9 mouse cellular contexts compared by ENCODE assay signal in genomic region chr4:123624438-123624837, GRCm38 (mm10). TPM values are rescaled to one million over a fixed set of nuclear protein-coding genes. Genes with fewer than 3 reads are reported as not detected.
A peak's percentile ranks its signal among the peaks of the same experiment; 100 is the strongest.
DNase-seq lines count a peak whose midpoint lies in the region; ATAC-seq lines count a peak whose summit lies in the region.
"Had no signal": no experiment of that assay in that cellular context is flagged by ENCODE, and none has a peak within 500 bp of the region (broad histone marks: within the 10 kb centered on the region; RNA-seq: fewer than 3 reads in every experiment).

No protein-coding gene starts in this region.

- H3K4me2 ChIP-seq in limb, embryonic 12.5 days = no peak overlapping the region

- H3K9me3 ChIP-seq in limb, embryonic 12.5 days = no peaks in the 10 kb centered on the region
- no peaks in the 10 kb centered on the region for H3K9me3 ChIP-seq in limb, embryonic 10.5 days (replicated peaks)

- H3K4me3 ChIP-seq in limb, embryonic 12.5 days (replicated peaks) = no peak overlapping the region
- no peak overlapping the region for H3K4me3 ChIP-seq in limb, embryonic 10.5 days

- ATAC-seq in limb, embryonic 12.5 days (ENCODE audit: insufficient number of reproducible peaks, insufficient read depth, low FRiP score, low TSS enrichment, low read depth) = no peak
- ATAC-seq in activated CD4-positive, CD25-positive, alpha-beta regulatory T cell, adult 4 months = no peak

- peaks cover 19% of the 10 kb centered on the region for H3K4me1 ChIP-seq in limb, embryonic 12.5 days (replicated peaks)
- H3K4me1 ChIP-seq in limb, embryonic 10.5 days = peaks cover 13% of the 10 kb centered on the region; the same call in 1 of the 2 replicates

- peak overlapping the region; percentile 67 for H3K27ac ChIP-seq in limb, embryonic 12.5 days
- no peak overlapping the region for H3K27ac ChIP-seq in limb, embryonic 10.5 days

- H3K36me3 ChIP-seq in limb, embryonic 12.5 days = no peaks in the 10 kb centered on the region
- H3K36me3 ChIP-seq in limb, embryonic 10.5 days = 0 out of 2 replicates have a peak, but pooled peaks cover 2% of the 10 kb centered on the region

- H3K27me3 ChIP-seq in limb, embryonic 12.5 days = no peaks in the 10 kb centered on the region
- H3K27me3 ChIP-seq in limb, embryonic 10.5 days (ENCODE audit: low read depth, poor library complexity, severe bottlenecking) = no peaks in the 10 kb centered on the region
- H3K27me3 ChIP-seq: Patski had no signal

- no peak for DNase-seq in limb, embryonic 10.5 days (ENCODE audit: low spot score)
- peak; percentile 15 for DNase-seq in gastrocnemius, postnatal 10 days
- peak; percentile 65 for DNase-seq in kidney, adult 9 months
- DNase-seq in neural tube, embryonic 10.5 days (ENCODE audit: extremely low spot score, low spot score) = peak; percentile 22
- DNase-seq in left cerebral cortex, postnatal 25 days (ENCODE audit: low spot score in 2 of 2) = no peak
- no peak for DNase-seq in adrenal gland, postnatal 14 days

- no peak overlapping the region for H3K9ac ChIP-seq in limb, embryonic 12.5 days (replicated peaks)

- 32% methylated on average over 5 of the region's 5 CpGs for WGBS in limb, embryonic 12.5 days
- 42% methylated on average over 5 of the region's 5 CpGs for WGBS in limb, embryonic 10.5 days

- intact Hi-C loops in left cerebral cortex, postnatal 25 days (cut with DNase I) = no loop called here

RNA-seq across cellular contexts. Expression of gene Macf1, which starts 59.7 kb away (rescaled TPM):
- polyA plus RNA-seq in limb, embryonic 12.5 days (2016; fragmentation: Nextera tagmentation; extraction: Ambion mirVana) = 61.5 and 62.1 TPM in 2 replicates
- 45.2 and 55.5 TPM in 2 replicates for polyA plus RNA-seq in limb, embryonic 10.5 days (2016; fragmentation: Nextera tagmentation; extraction: Ambion mirVana)
- total RNA-seq in gastrocnemius, postnatal 10 days (2021) = 100 to 1,000 TPM; 108 to 144 TPM
- 100 to 1,000 TPM; 202 to 222 TPM for total RNA-seq in left cerebral cortex, postnatal 25 days (2021)
- total RNA-seq in adrenal gland, postnatal 14 days (2021) = 193 and 200 TPM in 2 replicates
- polyA plus RNA-seq in activated CD4-positive, CD25-positive, alpha-beta regulatory T cell, adult 4 months (2017; shearing (Covaris generic)) = 100 to 1,000 TPM; 141 to 142 TPM

Comparison
In these comparisons a context has a peak if more than half of its experiments do, and no peak if none do; other contexts are left out.
1. DNase-seq: peak in gastrocnemius, postnatal 10 days (single experiment), kidney, adult 9 months (single experiment) and neural tube, embryonic 10.5 days (single experiment); none in limb, embryonic 10.5 days (single experiment), left cerebral cortex, postnatal 25 days (0 of 2) and adrenal gland, postnatal 14 days (single experiment).